Mouse (Mus musculus): ENCODE results near the gene Mepe. TPM values are rescaled to one million over a fixed set of nuclear protein-coding genes. Genes with fewer than 3 reads are reported as not detected.

Gene Mepe
- not detected in 2 replicates for polyA plus RNA-seq (2014; fragmentation: Nextera tagmentation; extraction: Ambion mirVana)

DNA sequence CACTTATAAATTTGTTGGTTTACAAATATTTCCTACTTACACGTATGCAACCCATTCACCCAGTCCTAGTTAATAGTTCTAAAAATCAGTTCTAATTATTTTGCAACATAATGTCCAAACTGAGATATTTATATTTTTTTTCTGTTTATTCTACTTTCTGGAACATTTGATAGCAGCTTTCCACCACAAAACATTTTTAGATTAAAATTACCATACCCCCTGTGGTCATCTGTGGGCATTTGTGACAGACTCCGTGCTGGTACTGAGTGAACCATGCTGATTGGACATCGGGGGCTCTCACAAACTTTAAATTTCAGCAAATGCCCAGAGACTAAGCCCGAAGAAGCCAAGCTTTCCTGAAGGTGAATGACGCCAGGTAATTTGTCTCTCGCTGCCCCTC lies at the start of gene Mepe:
Mepe (plus strand) TSS at position 301 of the 400 bp plus-strand sequence.
- DNase-seq (ENCODE audit: low spot score) (no peak), ATAC-seq (replicated peaks; ENCODE audit: low FRiP score) (no peak)
- WGBS: 82% methylated on average over 6 of the region's 6 CpGs
- H3K27me3 ChIP-seq (replicated peaks; ENCODE audit: control insufficient read depth, insufficient read depth, low read length): no peaks in the 10 kb centered on the region
- no peaks in the 10 kb centered on the region for H3K36me3 ChIP-seq (ENCODE audit: control insufficient read depth, insufficient read depth, low read length)
- no peaks in the 10 kb centered on the region for H3K9me3 ChIP-seq (ENCODE audit: control insufficient read depth, low read length)
- no peak within 1 kb of the TSS for H3K9ac ChIP-seq (ENCODE audit: low read depth, low read length)
- no peak within 1 kb of the TSS for H3K4me2 ChIP-seq
- no peaks in the 10 kb centered on the region for H3K4me1 ChIP-seq (replicated peaks; ENCODE audit: control insufficient read depth, insufficient read depth, low read length)
- no peak within 1 kb of the TSS for H3K4me3 ChIP-seq (ENCODE audit: low read depth, low read length)
- no peak within 1 kb of the TSS for H3K27ac ChIP-seq (ENCODE audit: low read depth, low read length)

- no peak for DNase-seq (ENCODE audit: low spot score)
- Histone ChIP-seq H3K4me2 (no peak overlapping the region), H3K36me3 (ENCODE audit: control insufficient read depth, insufficient read depth, low read length) (no peaks in the 10 kb centered on the region), H3K27me3 (replicated peaks; ENCODE audit: control insufficient read depth, insufficient read depth, low read length) (no peaks in the 10 kb centered on the region), H3K4me3 (ENCODE audit: low read depth, low read length) (no peak overlapping the region), H3K27ac (ENCODE audit: low read depth, low read length) (no peak overlapping the region), H3K4me1 (replicated peaks; ENCODE audit: control insufficient read depth, insufficient read depth, low read length) (no peaks in the 10 kb centered on the region), H3K9me3 (ENCODE audit: control insufficient read depth, low read length) (no peaks in the 10 kb centered on the region), H3K9ac (ENCODE audit: low read depth, low read length) (no peak overlapping the region)
- WGBS: 68% methylated on average over 6 of the region's 6 CpGs
- ATAC-seq (replicated peaks; ENCODE audit: low FRiP score): no peak
These were observed 30.9 kb upstream of the Mepe start for GRCm38 (mm10) chr5:104294201-104294600.

- Histone ChIP-seq H3K27me3 (replicated peaks; ENCODE audit: control insufficient read depth, insufficient read depth, low read length) (no peaks in the 10 kb centered on the region), H3K9me3 (ENCODE audit: control insufficient read depth, low read length) (no peaks in the 10 kb centered on the region), H3K27ac (ENCODE audit: low read depth, low read length) (no peak within 1 kb of the TSS), H3K36me3 (ENCODE audit: control insufficient read depth, insufficient read depth, low read length) (no peaks in the 10 kb centered on the region), H3K4me3 (ENCODE audit: low read depth, low read length) (no peak within 1 kb of the TSS), H3K4me2 (no peak within 1 kb of the TSS), H3K9ac (ENCODE audit: low read depth, low read length) (no peak within 1 kb of the TSS), H3K4me1 (replicated peaks; ENCODE audit: control insufficient read depth, insufficient read depth, low read length) (no peaks in the 10 kb centered on the region)
- ATAC-seq (replicated peaks; ENCODE audit: low FRiP score) (no peak), DNase-seq (ENCODE audit: low spot score) (no peak)
- 74% methylated on average over 6 of the region's 6 CpGs for WGBS
These were observed 26.1 kb upstream of the Mepe start, which contains the start of gene Ibsp for GRCm38 (mm10) chr5:104298994-104299393. Gene Ibsp, plus strand, starts transcription at chr5:104299171.

DNA sequence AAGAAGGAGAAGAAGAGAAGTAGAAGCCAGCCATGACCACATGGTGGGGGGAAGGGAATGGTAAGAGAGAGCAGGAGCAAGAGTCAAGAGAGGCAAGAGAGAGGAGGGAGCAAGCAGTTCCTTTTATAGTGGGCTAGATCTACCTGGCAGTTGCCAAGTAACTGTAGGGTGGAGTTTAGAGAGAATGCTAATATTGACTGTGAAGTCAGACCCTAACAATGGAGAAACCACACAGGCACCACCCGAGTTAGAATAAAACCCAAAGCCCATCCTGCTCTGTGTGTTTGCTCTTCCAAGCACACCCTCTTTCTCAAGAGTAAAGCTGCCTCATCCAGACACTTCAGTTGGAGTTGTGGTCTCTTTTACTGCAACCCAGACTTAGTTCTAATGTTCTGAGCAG lies 11.1 kb upstream of the Mepe start:
- WGBS: 58% methylated on average over 1 of the region's 1 CpGs
- Histone ChIP-seq H3K27me3 (replicated peaks; ENCODE audit: control insufficient read depth, insufficient read depth, low read length) (no peaks in the 10 kb centered on the region), H3K9me3 (ENCODE audit: control insufficient read depth, low read length) (no peaks in the 10 kb centered on the region), H3K4me1 (replicated peaks; ENCODE audit: control insufficient read depth, insufficient read depth, low read length) (no peaks in the 10 kb centered on the region), H3K9ac (ENCODE audit: low read depth, low read length) (no peak overlapping the region), H3K36me3 (ENCODE audit: control insufficient read depth, insufficient read depth, low read length) (no peaks in the 10 kb centered on the region), H3K4me2 (no peak overlapping the region), H3K27ac (ENCODE audit: low read depth, low read length) (no peak overlapping the region), H3K4me3 (ENCODE audit: low read depth, low read length) (no peak overlapping the region)
- DNase-seq (ENCODE audit: low spot score) (no peak), ATAC-seq (replicated peaks; ENCODE audit: low FRiP score) (no peak)

DNA sequence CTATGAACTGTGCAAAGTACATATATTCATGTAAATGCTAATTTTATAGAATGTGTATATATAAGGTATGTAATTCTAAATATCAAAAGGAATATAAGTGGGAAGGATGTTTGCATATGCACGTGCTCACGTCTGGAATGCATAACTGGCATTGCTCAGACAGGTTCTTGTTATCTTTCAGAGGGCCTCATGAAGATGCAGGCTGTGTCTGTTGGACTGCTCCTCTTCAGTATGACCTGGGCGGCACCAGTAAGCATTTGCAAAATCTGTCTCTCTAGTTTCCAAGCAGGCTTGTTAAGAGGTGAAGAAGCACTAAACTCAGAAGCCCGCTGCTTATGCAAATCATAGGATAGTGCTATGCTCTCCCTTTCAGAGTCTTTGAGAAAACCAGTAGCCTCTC lies 1.8 kb downstream of the Mepe start:
- no peak for DNase-seq (ENCODE audit: low spot score)
- WGBS: 74% methylated on average over 4 of the region's 4 CpGs
- no peak overlapping the region for H3K4me2 ChIP-seq
- H3K4me3 ChIP-seq (ENCODE audit: low read depth, low read length): no peak overlapping the region
- H3K27ac ChIP-seq (ENCODE audit: low read depth, low read length): no peak overlapping the region
- no peaks in the 10 kb centered on the region for H3K9me3 ChIP-seq (ENCODE audit: control insufficient read depth, low read length)
- H3K4me1 ChIP-seq (replicated peaks; ENCODE audit: control insufficient read depth, insufficient read depth, low read length): no peaks in the 10 kb centered on the region
- no peaks in the 10 kb centered on the region for H3K27me3 ChIP-seq (replicated peaks; ENCODE audit: control insufficient read depth, insufficient read depth, low read length)
- no peak for ATAC-seq (replicated peaks; ENCODE audit: low FRiP score)
- no peak overlapping the region for H3K9ac ChIP-seq (ENCODE audit: low read depth, low read length)
- no peaks in the 10 kb centered on the region for H3K36me3 ChIP-seq (ENCODE audit: control insufficient read depth, insufficient read depth, low read length)

GRCm38 (mm10) chr5:104327389-104327788 lies 2.3 kb downstream of the Mepe start:
- DNase-seq (ENCODE audit: low spot score) (no peak), ATAC-seq (replicated peaks; ENCODE audit: low FRiP score) (no peak)
- Histone ChIP-seq H3K36me3 (ENCODE audit: control insufficient read depth, insufficient read depth, low read length) (no peaks in the 10 kb centered on the region), H3K4me3 (ENCODE audit: low read depth, low read length) (no peak overlapping the region), H3K4me1 (replicated peaks; ENCODE audit: control insufficient read depth, insufficient read depth, low read length) (no peaks in the 10 kb centered on the region), H3K9me3 (ENCODE audit: control insufficient read depth, low read length) (no peaks in the 10 kb centered on the region), H3K27me3 (replicated peaks; ENCODE audit: control insufficient read depth, insufficient read depth, low read length) (no peaks in the 10 kb centered on the region), H3K27ac (ENCODE audit: low read depth, low read length) (no peak overlapping the region), H3K9ac (ENCODE audit: low read depth, low read length) (no peak overlapping the region), H3K4me2 (no peak overlapping the region)
- 71% methylated on average over 8 of the region's 8 CpGs for WGBS

DNA sequence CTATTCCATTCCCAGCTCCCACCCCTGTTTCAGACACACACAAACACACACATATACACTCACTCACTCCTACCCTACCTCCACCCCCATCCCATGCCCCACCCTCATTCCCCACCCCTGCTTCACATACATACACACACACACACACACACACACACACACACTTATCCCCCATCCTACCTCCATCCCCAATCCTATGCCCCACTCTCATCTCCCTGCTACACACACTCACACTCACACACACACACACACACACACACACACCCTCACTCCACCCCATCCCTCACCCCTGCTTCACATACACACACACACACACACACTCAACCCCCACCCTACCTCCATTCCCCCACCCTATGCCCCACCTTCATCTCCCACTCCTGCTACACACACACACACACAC lies 2.7 kb downstream of the Mepe start:
- Histone ChIP-seq H3K4me1 (replicated peaks; ENCODE audit: control insufficient read depth, insufficient read depth, low read length) (no peaks in the 10 kb centered on the region), H3K9me3 (ENCODE audit: control insufficient read depth, low read length) (no peaks in the 10 kb centered on the region), H3K4me2 (no peak overlapping the region), H3K9ac (ENCODE audit: low read depth, low read length) (no peak overlapping the region), H3K27ac (ENCODE audit: low read depth, low read length) (no peak overlapping the region), H3K4me3 (ENCODE audit: low read depth, low read length) (no peak overlapping the region), H3K36me3 (ENCODE audit: control insufficient read depth, insufficient read depth, low read length) (no peaks in the 10 kb centered on the region), H3K27me3 (replicated peaks; ENCODE audit: control insufficient read depth, insufficient read depth, low read length) (no peaks in the 10 kb centered on the region)
- DNase-seq (ENCODE audit: low spot score): no peak
- no peak for ATAC-seq (replicated peaks; ENCODE audit: low FRiP score)

DNA sequence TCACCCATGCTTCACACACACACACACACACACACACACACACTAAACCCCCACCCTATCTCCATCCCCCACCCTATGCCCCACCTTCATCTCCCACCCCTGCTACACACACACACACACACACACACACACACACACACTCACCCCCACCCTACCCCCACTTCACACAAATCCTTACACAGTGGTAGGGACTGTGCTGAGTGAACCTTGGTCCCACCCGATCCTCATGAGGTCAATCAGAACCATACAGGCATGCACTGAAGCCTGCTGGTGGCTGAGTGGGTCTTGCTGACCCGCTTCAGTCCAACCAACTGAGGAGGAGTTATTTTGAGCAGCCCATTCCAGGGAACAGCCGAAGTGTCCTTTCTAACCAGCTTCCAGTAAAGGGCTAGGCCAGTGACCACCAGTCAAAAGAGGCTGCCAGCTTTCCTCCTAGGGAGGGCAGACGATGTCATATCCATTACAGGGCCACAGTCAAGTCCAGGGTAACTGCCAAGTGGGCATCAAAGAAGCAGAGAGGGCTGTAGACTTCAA lies 3.3 kb downstream of the Mepe start:
- H3K4me3 ChIP-seq (ENCODE audit: low read depth, low read length): no peak overlapping the region
- WGBS: 72% methylated on average over 4 of the region's 4 CpGs
- DNase-seq (ENCODE audit: low spot score): no peak
- H3K27me3 ChIP-seq (replicated peaks; ENCODE audit: control insufficient read depth, insufficient read depth, low read length): no peaks in the 10 kb centered on the region
- no peak overlapping the region for H3K27ac ChIP-seq (ENCODE audit: low read depth, low read length)
- no peak overlapping the region for H3K4me2 ChIP-seq
- ATAC-seq (replicated peaks; ENCODE audit: low FRiP score): no peak; the same call in 1 of the 2 replicates
- no peak overlapping the region for H3K9ac ChIP-seq (ENCODE audit: low read depth, low read length)
- no peaks in the 10 kb centered on the region for H3K36me3 ChIP-seq (ENCODE audit: control insufficient read depth, insufficient read depth, low read length)
- no peaks in the 10 kb centered on the region for H3K4me1 ChIP-seq (replicated peaks; ENCODE audit: control insufficient read depth, insufficient read depth, low read length)
- no peaks in the 10 kb centered on the region for H3K9me3 ChIP-seq (ENCODE audit: control insufficient read depth, low read length)

DNA sequence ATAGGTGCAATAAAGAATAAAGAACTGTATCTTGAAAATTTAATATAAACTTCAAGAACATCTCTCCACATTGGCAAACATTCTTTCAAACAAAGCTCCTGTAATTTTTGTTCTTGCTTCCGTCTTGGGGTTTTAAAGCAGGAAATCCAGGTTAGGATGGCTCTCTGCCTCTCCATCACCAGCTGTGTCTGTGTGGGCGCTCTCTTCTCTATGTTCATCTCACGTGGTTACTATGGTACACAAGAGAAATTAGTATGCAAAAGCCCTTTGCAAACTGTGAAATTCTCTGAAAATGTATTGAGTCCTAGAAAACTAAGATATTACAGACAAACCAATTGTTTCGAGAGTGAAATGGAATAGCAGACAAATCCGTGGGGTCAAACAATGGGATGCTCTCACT lies 4.3 kb downstream of the Mepe start:
- no peak overlapping the region for H3K4me3 ChIP-seq (ENCODE audit: low read depth, low read length)
- H3K4me2 ChIP-seq: no peak overlapping the region
- H3K4me1 ChIP-seq (replicated peaks; ENCODE audit: control insufficient read depth, insufficient read depth, low read length): no peaks in the 10 kb centered on the region
- no peak overlapping the region for H3K27ac ChIP-seq (ENCODE audit: low read depth, low read length)
- no peaks in the 10 kb centered on the region for H3K36me3 ChIP-seq (ENCODE audit: control insufficient read depth, insufficient read depth, low read length)
- no peak overlapping the region for H3K9ac ChIP-seq (ENCODE audit: low read depth, low read length)
- no peaks in the 10 kb centered on the region for H3K27me3 ChIP-seq (replicated peaks; ENCODE audit: control insufficient read depth, insufficient read depth, low read length)
- 74% methylated on average over 5 of the region's 5 CpGs for WGBS
- ATAC-seq (replicated peaks; ENCODE audit: low FRiP score) (no peak), DNase-seq (ENCODE audit: low spot score) (no peak)
- H3K9me3 ChIP-seq (ENCODE audit: control insufficient read depth, low read length): no peaks in the 10 kb centered on the region

Data from liver, embryonic 11.5 days (tissue).